8 mouse cellular contexts compared by ENCODE assay signal in genomic region chr17:34135297-34136224, GRCm38 (mm10). TPM values are rescaled to one million over a fixed set of nuclear protein-coding genes. Genes with fewer than 3 reads are reported as not detected.
DNase-seq lines count a peak whose midpoint lies in the region; ATAC-seq and TF ChIP-seq lines count a peak whose summit lies in the region.

No protein-coding gene starts in this region.

- peak; percentile 100 for DNase-seq in 3T3-L1 (ENCODE audit: low read depth, low spot score)
- DNase-seq in adrenal gland, postnatal 4 days (ENCODE audit: low spot score in 2 of 2), result peak; percentile 98
- DNase-seq in embryonic facial prominence, embryonic 14.5 days (ENCODE audit: low spot score), result peak; percentile 98
- DNase-seq in heart, adult 8-10 months (ENCODE audit: low spot score), result peak; percentile 100
- DNase-seq in kidney, adult 9 months, result peak; percentile 100
- DNase-seq in limb, embryonic 14.5 days (ENCODE audit: low spot score), result peak; percentile 99
- peak; percentile 99 for DNase-seq in midbrain, postnatal 0 days (ENCODE audit: low spot score)
- DNase-seq in spleen, postnatal 14 days (ENCODE audit: low spot score in 2 of 2), result peak; percentile 95 to 99

- peak; percentile 99 for ATAC-seq in embryonic facial prominence, embryonic 14.5 days (ENCODE audit: low read depth)
- peak; percentile 99 for ATAC-seq in limb, embryonic 14.5 days (ENCODE audit: low FRiP score, low read depth)
- peak; percentile 98 for ATAC-seq in midbrain, postnatal 0 days (ENCODE audit: low FRiP score)

- no peaks in the 10 kb centered on the region for H3K36me3 ChIP-seq in embryonic facial prominence, embryonic 14.5 days (ENCODE audit: control insufficient read depth, insufficient read depth, low read length)
- H3K36me3 ChIP-seq in limb, embryonic 14.5 days (ENCODE audit: control insufficient read depth, insufficient read depth, low read length), result no peaks in the 10 kb centered on the region
- H3K36me3 ChIP-seq in midbrain, postnatal 0 days (ENCODE audit: insufficient read depth, low read length), result no peaks in the 10 kb centered on the region

- H3K9me3 ChIP-seq in embryonic facial prominence, embryonic 14.5 days (ENCODE audit: control insufficient read depth, low read length), result no peaks in the 10 kb centered on the region
- H3K9me3 ChIP-seq in limb, embryonic 14.5 days (ENCODE audit: control insufficient read depth, low read length), result no peaks in the 10 kb centered on the region
- H3K9me3 ChIP-seq in midbrain, postnatal 0 days (ENCODE audit: low read length), result no peaks in the 10 kb centered on the region

- TF ChIP-seq POLR2A in limb, embryonic 14.5 days (IDR thresholded peaks at IDR 0.05; ENCODE audit: borderline replicate concordance, extremely low read depth, insufficient read depth, insufficient read length), result no peak

- 7% methylated on average over 24 of the region's 31 CpGs for WGBS in embryonic facial prominence, embryonic 14.5 days
- WGBS in limb, embryonic 14.5 days, result 7% methylated on average over 31 of the region's 31 CpGs
- WGBS in midbrain, postnatal 0 days, result 6% methylated on average over 31 of the region's 31 CpGs

- H3K4me2 ChIP-seq in embryonic facial prominence, embryonic 14.5 days (ENCODE audit: low read depth, low read length), result peak overlapping the region; percentile 60
- H3K4me2 ChIP-seq in limb, embryonic 14.5 days (replicated peaks; ENCODE audit: low read depth, low read length, severe bottlenecking), result peak overlapping the region; percentile 58
- H3K4me2 ChIP-seq in midbrain, postnatal 0 days (ENCODE audit: low read depth, low read length, poor library complexity, severe bottlenecking), result peak overlapping the region; percentile 77

- H3K27ac ChIP-seq in embryonic facial prominence, embryonic 14.5 days (replicated peaks; ENCODE audit: low read depth, low read length), result no peak overlapping the region
- no peak overlapping the region for H3K27ac ChIP-seq in limb, embryonic 14.5 days (replicated peaks; ENCODE audit: low read depth, low read length)
- H3K27ac ChIP-seq in midbrain, postnatal 0 days (ENCODE audit: low read depth, low read length), result no peak overlapping the region

- peak overlapping the region; percentile 19; the same call in 1 of the 2 replicates for H3K9ac ChIP-seq in embryonic facial prominence, embryonic 14.5 days (ENCODE audit: low read depth, low read length)
- H3K9ac ChIP-seq in limb, embryonic 14.5 days (ENCODE audit: low read depth, low read length, severe bottlenecking), result no peak overlapping the region
- peak overlapping the region; percentile 52; the same call in 1 of the 2 replicates for H3K9ac ChIP-seq in midbrain, postnatal 0 days (replicated peaks; ENCODE audit: low read length, poor library complexity, severe bottlenecking)

- TF ChIP-seq CTCF in midbrain, postnatal 0 days (IDR thresholded peaks at IDR 0.05), result peak; percentile 100

- H3K27me3 ChIP-seq in embryonic facial prominence, embryonic 14.5 days (replicated peaks; ENCODE audit: control insufficient read depth, insufficient read depth, low read length), result peaks cover 21% of the 10 kb centered on the region
- H3K27me3 ChIP-seq in limb, embryonic 14.5 days (ENCODE audit: control insufficient read depth, insufficient read depth, low read length), result peaks cover 2% of the 10 kb centered on the region; the same call in 1 of the 2 replicates
- H3K27me3 ChIP-seq in midbrain, postnatal 0 days (ENCODE audit: insufficient read depth, low read length), result peaks cover 26% of the 10 kb centered on the region

- peaks cover 11% of the 10 kb centered on the region for H3K4me1 ChIP-seq in embryonic facial prominence, embryonic 14.5 days (ENCODE audit: control insufficient read depth, insufficient read depth, low read length)
- peaks cover 10% of the 10 kb centered on the region; the same call in 1 of the 2 replicates for H3K4me1 ChIP-seq in limb, embryonic 14.5 days (ENCODE audit: control insufficient read depth, insufficient read depth, low read length)
- peaks cover 7% of the 10 kb centered on the region; the same call in 1 of the 2 replicates for H3K4me1 ChIP-seq in midbrain, postnatal 0 days (ENCODE audit: insufficient read depth, low read length)

- peak overlapping the region; percentile 36 for H3K4me3 ChIP-seq in embryonic facial prominence, embryonic 14.5 days (ENCODE audit: low read depth, low read length)
- H3K4me3 ChIP-seq in limb, embryonic 14.5 days (replicated peaks; ENCODE audit: low read length), result peak overlapping the region; percentile 30
- H3K4me3 ChIP-seq in midbrain, postnatal 0 days (ENCODE audit: low read depth, low read length), result peak overlapping the region; percentile 38

RNA-seq across cellular contexts. Expression of gene H2-DMb2, which starts 7.5 kb away (rescaled TPM):
- total RNA-seq in adrenal gland, postnatal 4 days (2021), result 1 to 10 TPM; 1.2 to 3.0 TPM
- 0.22 and 0.39 TPM in 2 replicates for polyA plus RNA-seq in embryonic facial prominence, embryonic 14.5 days (2014; fragmentation: Nextera tagmentation; extraction: Ambion mirVana)
- total RNA-seq in heart, adult 8-10 months (2022), result 1 to 10 TPM in 2 of 4 experiments, under 1 TPM in 2; 0.65 to 1.1 (median 0.97) TPM
- 0.31 and 0.54 TPM in 2 replicates for polyA plus RNA-seq in limb, embryonic 14.5 days (2012; rRNA removed)
- polyA plus RNA-seq in limb, embryonic 14.5 days (2014; fragmentation: Nextera tagmentation; extraction: Ambion mirVana), result 0.23 and 0.36 TPM in 2 replicates
- total RNA-seq in midbrain, postnatal 0 days (2014; rRNA removed), result 0.16 and 0.47 TPM in 2 replicates
- polyA plus RNA-seq in midbrain, postnatal 0 days (2015; fragmentation: Nextera tagmentation; extraction: Ambion mirVana), result 1.4 and 1.6 TPM in 2 replicates

RNA-seq across cellular contexts. Expression of gene Brd2, which starts 13.1 kb away (rescaled TPM):
- 100 to 1,000 TPM; 225 to 226 TPM for total RNA-seq in adrenal gland, postnatal 4 days (2021)
- 103 and 105 TPM in 2 replicates for polyA plus RNA-seq in embryonic facial prominence, embryonic 14.5 days (2014; fragmentation: Nextera tagmentation; extraction: Ambion mirVana)
- 10 to 100 TPM; 61.0 to 75.7 (median 69.8) TPM for total RNA-seq in heart, adult 8-10 months (2022)
- 197 and 217 TPM in 2 replicates for polyA plus RNA-seq in limb, embryonic 14.5 days (2012; rRNA removed)
- polyA plus RNA-seq in limb, embryonic 14.5 days (2014; fragmentation: Nextera tagmentation; extraction: Ambion mirVana), result 121 and 141 TPM in 2 replicates
- total RNA-seq in midbrain, postnatal 0 days (2014; rRNA removed), result 219 and 233 TPM in 2 replicates
- 107 and 124 TPM in 2 replicates for polyA plus RNA-seq in midbrain, postnatal 0 days (2015; fragmentation: Nextera tagmentation; extraction: Ambion mirVana)

RNA-seq across cellular contexts. Expression of gene H2-DMa, which starts 16.2 kb away (rescaled TPM):
- 10 to 100 TPM; 11.2 to 11.7 TPM for total RNA-seq in adrenal gland, postnatal 4 days (2021)
- 13.6 and 14.9 TPM in 2 replicates for polyA plus RNA-seq in embryonic facial prominence, embryonic 14.5 days (2014; fragmentation: Nextera tagmentation; extraction: Ambion mirVana)
- total RNA-seq in heart, adult 8-10 months (2022), result 1 to 10 TPM; 2.2 to 3.9 (median 3.7) TPM
- 13.1 and 20.2 TPM in 2 replicates for polyA plus RNA-seq in limb, embryonic 14.5 days (2012; rRNA removed)
- polyA plus RNA-seq in limb, embryonic 14.5 days (2014; fragmentation: Nextera tagmentation; extraction: Ambion mirVana), result 16.8 and 19.0 TPM in 2 replicates
- total RNA-seq in midbrain, postnatal 0 days (2014; rRNA removed), result 23.8 and 39.0 TPM in 2 replicates
- polyA plus RNA-seq in midbrain, postnatal 0 days (2015; fragmentation: Nextera tagmentation; extraction: Ambion mirVana), result 24.8 and 26.1 TPM in 2 replicates

RNA-seq across cellular contexts. Expression of gene H2-DMb1, which starts 17.3 kb away (rescaled TPM):
- 1 to 10 TPM; 1.9 to 3.8 TPM for total RNA-seq in adrenal gland, postnatal 4 days (2021)
- 2.8 and 4.3 TPM in 2 replicates for polyA plus RNA-seq in embryonic facial prominence, embryonic 14.5 days (2014; fragmentation: Nextera tagmentation; extraction: Ambion mirVana)
- 1 to 10 TPM; 1.8 to 3.0 (median 2.4) TPM for total RNA-seq in heart, adult 8-10 months (2022)
- polyA plus RNA-seq in limb, embryonic 14.5 days (2012; rRNA removed), result 4.2 and 6.9 TPM in 2 replicates
- polyA plus RNA-seq in limb, embryonic 14.5 days (2014; fragmentation: Nextera tagmentation; extraction: Ambion mirVana), result 2.4 and 2.7 TPM in 2 replicates
- total RNA-seq in midbrain, postnatal 0 days (2014; rRNA removed), result 0.47 and 4.7 TPM in 2 replicates
- 1.6 and 2.3 TPM in 2 replicates for polyA plus RNA-seq in midbrain, postnatal 0 days (2015; fragmentation: Nextera tagmentation; extraction: Ambion mirVana)

RNA-seq across cellular contexts. Expression of gene H2-Oa, which starts 43.4 kb away (rescaled TPM):
- under 1 TPM in 1 of 2 experiments, not detected in 1; 0.31 TPM for total RNA-seq in adrenal gland, postnatal 4 days (2021)
- 0.36 and 0.76 TPM in 2 replicates for polyA plus RNA-seq in embryonic facial prominence, embryonic 14.5 days (2014; fragmentation: Nextera tagmentation; extraction: Ambion mirVana)
- total RNA-seq in heart, adult 8-10 months (2022), result under 1 TPM in 2 of 4 experiments, not detected in 2; 0.25 to 0.28 TPM
- 1.0 and 1.7 TPM in 2 replicates for polyA plus RNA-seq in limb, embryonic 14.5 days (2012; rRNA removed)
- 0.70 and 0.85 TPM in 2 replicates for polyA plus RNA-seq in limb, embryonic 14.5 days (2014; fragmentation: Nextera tagmentation; extraction: Ambion mirVana)
- total RNA-seq in midbrain, postnatal 0 days (2014; rRNA removed), result not detected in 2 replicates
- 0.23 TPM in 1 of 2 replicates, not detected in the other for polyA plus RNA-seq in midbrain, postnatal 0 days (2015; fragmentation: Nextera tagmentation; extraction: Ambion mirVana)
